Mouse (Mus musculus) lung, adult 2 months (tissue): ENCODE results near the gene Opn1sw.

Source experiments
- CTCF ChIP-seq: fragments of 200-500 bp; IDR thresholded peaks from 2 replicates; pipeline ENCODE4 v1.5.1; 2011; ENCODE audit warnings: mild to moderate bottlenecking, low read length, control low read depth; ENCODE audit not compliant: insufficient read depth
- POLR2A ChIP-seq: fragments of 200-500 bp; IDR thresholded peaks from 2 replicates; pipeline ENCODE4 v1.6.1; 2011; ENCODE audit warnings: low read depth, mild to moderate bottlenecking, control low read depth, low read length, borderline replicate concordance; ENCODE audit errors: extremely low read depth

DNA sequence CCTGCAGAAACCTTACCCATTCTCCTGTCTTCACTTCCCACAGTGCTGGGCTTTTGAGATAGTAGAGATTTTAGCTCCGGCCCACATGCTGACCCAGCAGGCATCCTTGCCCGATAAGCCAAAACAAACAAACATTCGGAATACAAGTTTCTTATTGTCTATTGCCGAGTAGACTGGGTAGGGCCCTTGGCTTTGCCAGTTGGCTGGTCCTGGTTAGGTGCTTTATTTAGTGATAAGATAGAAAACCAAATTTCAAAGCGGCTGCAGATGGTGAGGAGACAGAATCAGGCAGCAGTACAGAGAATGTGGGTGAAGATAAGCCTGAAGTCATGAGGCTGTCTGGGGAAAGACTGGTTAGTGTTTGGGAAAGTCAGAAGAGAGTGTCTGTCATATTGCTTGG, 35.5 kb downstream of the Opn1sw start:
- TF ChIP-seq CTCF (no peak), POLR2A (no peak)
